Mouse (Mus musculus) midbrain, embryonic 11.5 days (tissue): ENCODE results near the gene Atp6v1g2. TPM values are rescaled to one million over a fixed set of nuclear protein-coding genes. Genes with fewer than 3 reads are reported as not detected.

Experiments used
- ATAC-seq: fragments of 200-750 bp; cut with Nextera tagmentation; 2 replicates; pipeline ENCODE4 v1.8.0; 2017; ENCODE audit warnings: moderate TSS enrichment, moderate library complexity; ENCODE audit not compliant: low FRiP score
- DNase-seq: peaks from one replicate; pipeline ENCODE4 v3.0.0; 2015; ENCODE audit warnings: low spot score; ENCODE audit errors: missing footprints
- H3K27ac ChIP-seq: fragments of 300-500 bp; sonication (generic); 2 replicates; pipeline ENCODE4 v1.5.1; 2014; ENCODE audit warnings: low read depth, low read length
- H3K27me3 ChIP-seq: fragments of 300-500 bp; sonication (generic); 2 replicates; pipeline ENCODE4 v1.6.1; 2014; ENCODE audit warnings: mild to moderate bottlenecking, low read length, moderate library complexity, mixed read lengths; ENCODE audit not compliant: control insufficient read depth, insufficient read depth
- H3K36me3 ChIP-seq: fragments of 300-500 bp; sonication (generic); 2 replicates; pipeline ENCODE4 v1.6.1; 2014; ENCODE audit warnings: mild to moderate bottlenecking, low read length, moderate library complexity, mixed read lengths; ENCODE audit not compliant: control insufficient read depth, insufficient read depth
- H3K4me1 ChIP-seq: fragments of 300-500 bp; sonication (generic); 2 replicates; pipeline ENCODE4 v1.6.1; 2014; ENCODE audit warnings: low read length; ENCODE audit not compliant: control insufficient read depth, insufficient read depth
- H3K4me2 ChIP-seq: fragments of 300-500 bp; sonication (generic); 2 replicates; pipeline ENCODE4 v1.6.1; 2014; ENCODE audit warnings: mild to moderate bottlenecking, moderate library complexity
- H3K4me3 ChIP-seq: fragments of 300-500 bp; sonication (generic); 2 replicates; pipeline ENCODE4 v1.5.1; 2014; ENCODE audit warnings: low read depth, low read length
- H3K9ac ChIP-seq: fragments of 300-500 bp; sonication (generic); 2 replicates; pipeline ENCODE4 v1.6.1; 2014; ENCODE audit warnings: low read length
- H3K9me3 ChIP-seq: fragments of 300-500 bp; sonication (generic); 2 replicates; pipeline ENCODE4 v1.6.1; 2016; ENCODE audit warnings: low read length; ENCODE audit not compliant: control insufficient read depth
- WGBS: fragments of 180-500 bp; shearing (Covaris S2); extraction: QIAGEN DNeasy Blood & Tissue Kit; methylation state at CpG from one replicate; pipeline ENCODE4 v1.1.7; 2014; 5-methylcytosine and 5-hydroxymethylcytosine counted together
- polyA plus RNA-seq: library from polyadenylated mRNA; unstranded; fragments of >200 nt; fragmentation: Nextera tagmentation; extraction: Ambion mirVana; gene quantifications from 2 replicates; pipeline ENCODE4 v1.2.1, GENCODE M21; 2014

The Atp6v1g2 gene
- polyA plus RNA-seq, 1 experiment from 2014 or later, result 17.8 TPM

- 56% methylated on average over 11 of the region's 11 CpGs for WGBS
- peak; percentile 40 for ATAC-seq
- Histone ChIP-seq H3K27me3 (no peaks in the 10 kb centered on the region), H3K36me3 (peaks cover 29% of the 10 kb centered on the region), H3K9ac (no peak overlapping the region), H3K4me1 (no peaks in the 10 kb centered on the region), H3K9me3 (no peaks in the 10 kb centered on the region), H3K4me2 (no peak overlapping the region), H3K4me3 (no peak overlapping the region), H3K27ac (no peak overlapping the region)
- DNase-seq, result peak; percentile 93
Measured at GRCm38 (mm10) chr17:35254241-35255098, 21.0 kb downstream of the Atp6v1g2 start.

GRCm38 (mm10) chr17:35255301-35255700 lies 21.8 kb downstream of the Atp6v1g2 start:
- WGBS, result 71% methylated on average over 3 of the region's 3 CpGs
- H3K4me1 ChIP-seq, result no peaks in the 10 kb centered on the region
- no peak overlapping the region for H3K9ac ChIP-seq
- H3K9me3 ChIP-seq, result no peaks in the 10 kb centered on the region
- no peaks in the 10 kb centered on the region for H3K27me3 ChIP-seq
- H3K27ac ChIP-seq, result no peak overlapping the region
- DNase-seq (no peak), ATAC-seq (0 out of 2 replicates have a peak, but pooled peaks have one; percentile 10)
- H3K36me3 ChIP-seq, result peaks cover 23% of the 10 kb centered on the region
- no peak overlapping the region for H3K4me2 ChIP-seq
- H3K4me3 ChIP-seq, result no peak overlapping the region

- H3K9me3 ChIP-seq, result no peaks in the 10 kb centered on the region
- no peaks in the 10 kb centered on the region for H3K27me3 ChIP-seq
- ATAC-seq (no peak), DNase-seq (peak; percentile 83)
- no peak overlapping the region for H3K4me3 ChIP-seq
- H3K4me2 ChIP-seq, result no peak overlapping the region
- WGBS, result 70% methylated on average over 4 of the region's 4 CpGs
- H3K4me1 ChIP-seq, result no peaks in the 10 kb centered on the region
- no peak overlapping the region for H3K27ac ChIP-seq
- H3K36me3 ChIP-seq, result peaks cover 21% of the 10 kb centered on the region
- no peak overlapping the region for H3K9ac ChIP-seq
Measured at GRCm38 (mm10) chr17:35255704-35256103, 22.2 kb downstream of the Atp6v1g2 start.

DNA sequence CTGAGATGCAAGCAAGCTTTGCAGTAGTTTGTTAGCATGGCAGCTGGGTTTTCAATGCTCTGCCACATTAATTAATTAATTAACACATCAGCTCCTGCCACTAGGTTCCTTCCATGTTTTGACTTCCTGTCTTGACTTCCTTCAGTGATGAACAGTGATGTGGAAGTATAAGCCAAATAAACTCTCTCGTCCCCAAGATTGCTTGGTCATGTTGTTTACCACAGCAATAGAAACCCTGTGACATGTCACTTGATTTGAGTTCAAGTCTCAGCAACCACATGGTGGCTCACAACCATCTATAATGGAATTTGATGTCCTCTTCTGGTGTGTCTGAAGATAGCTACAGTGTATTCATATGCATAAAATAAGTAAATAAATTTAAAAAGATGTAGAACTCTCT lies 23.9 kb downstream of the Atp6v1g2 start:
- no peak overlapping the region for H3K4me3 ChIP-seq
- 90% methylated on average over 1 of the region's 1 CpGs for WGBS
- H3K36me3 ChIP-seq, result peaks cover 10% of the 10 kb centered on the region
- DNase-seq (peak; percentile 80), ATAC-seq (no peak)
- H3K4me1 ChIP-seq, result no peaks in the 10 kb centered on the region
- H3K4me2 ChIP-seq, result no peak overlapping the region
- H3K27me3 ChIP-seq, result no peaks in the 10 kb centered on the region
- H3K27ac ChIP-seq, result no peak overlapping the region
- no peak overlapping the region for H3K9ac ChIP-seq
- no peaks in the 10 kb centered on the region for H3K9me3 ChIP-seq

DNA sequence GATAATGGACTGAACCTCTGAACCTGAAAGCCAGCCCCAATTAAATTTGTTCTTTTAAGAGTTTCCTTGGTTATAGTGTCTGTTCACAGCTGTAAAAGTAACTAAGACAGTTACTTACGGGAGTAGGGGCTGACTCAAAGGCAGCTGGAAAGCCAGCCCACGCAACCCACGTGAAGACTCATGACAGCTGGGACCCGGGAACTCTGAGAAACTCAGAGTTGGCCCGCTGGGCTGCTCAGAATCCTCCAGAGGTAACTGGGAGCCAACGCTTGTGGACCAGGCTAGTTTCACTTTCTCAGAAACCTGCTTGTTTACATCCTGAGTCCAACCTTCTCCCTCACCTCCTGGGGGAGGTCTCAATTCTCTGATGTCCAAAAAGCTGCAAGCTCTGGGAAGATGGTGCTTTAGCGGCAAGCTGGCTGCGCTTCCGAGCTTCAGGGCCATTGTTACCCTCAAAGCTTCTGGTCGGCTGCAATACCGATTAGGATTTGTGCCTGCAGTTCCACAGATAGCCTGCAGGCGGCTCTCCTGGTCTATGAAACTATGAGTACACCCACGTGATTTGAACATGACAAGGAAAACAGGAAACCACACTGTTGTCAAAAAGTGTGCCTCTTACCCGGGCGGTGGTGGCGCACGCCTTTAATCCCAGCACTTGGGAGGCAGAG lies 24.5 kb downstream of the Atp6v1g2 start:
- peak overlapping the region; percentile 1; the same call in 1 of the 2 replicates for H3K4me2 ChIP-seq
- H3K4me3 ChIP-seq, result no peak overlapping the region
- no peak overlapping the region for H3K27ac ChIP-seq
- no peaks in the 10 kb centered on the region; the same call in 1 of the 2 replicates for H3K4me1 ChIP-seq
- DNase-seq (peak; percentile 99), ATAC-seq (no peak)
- no peaks in the 10 kb centered on the region for H3K27me3 ChIP-seq
- WGBS, result 17% methylated on average over 17 of the region's 17 CpGs
- peaks cover 4% of the 10 kb centered on the region for H3K36me3 ChIP-seq
- no peak overlapping the region for H3K9ac ChIP-seq
- H3K9me3 ChIP-seq, result no peaks in the 10 kb centered on the region

DNA sequence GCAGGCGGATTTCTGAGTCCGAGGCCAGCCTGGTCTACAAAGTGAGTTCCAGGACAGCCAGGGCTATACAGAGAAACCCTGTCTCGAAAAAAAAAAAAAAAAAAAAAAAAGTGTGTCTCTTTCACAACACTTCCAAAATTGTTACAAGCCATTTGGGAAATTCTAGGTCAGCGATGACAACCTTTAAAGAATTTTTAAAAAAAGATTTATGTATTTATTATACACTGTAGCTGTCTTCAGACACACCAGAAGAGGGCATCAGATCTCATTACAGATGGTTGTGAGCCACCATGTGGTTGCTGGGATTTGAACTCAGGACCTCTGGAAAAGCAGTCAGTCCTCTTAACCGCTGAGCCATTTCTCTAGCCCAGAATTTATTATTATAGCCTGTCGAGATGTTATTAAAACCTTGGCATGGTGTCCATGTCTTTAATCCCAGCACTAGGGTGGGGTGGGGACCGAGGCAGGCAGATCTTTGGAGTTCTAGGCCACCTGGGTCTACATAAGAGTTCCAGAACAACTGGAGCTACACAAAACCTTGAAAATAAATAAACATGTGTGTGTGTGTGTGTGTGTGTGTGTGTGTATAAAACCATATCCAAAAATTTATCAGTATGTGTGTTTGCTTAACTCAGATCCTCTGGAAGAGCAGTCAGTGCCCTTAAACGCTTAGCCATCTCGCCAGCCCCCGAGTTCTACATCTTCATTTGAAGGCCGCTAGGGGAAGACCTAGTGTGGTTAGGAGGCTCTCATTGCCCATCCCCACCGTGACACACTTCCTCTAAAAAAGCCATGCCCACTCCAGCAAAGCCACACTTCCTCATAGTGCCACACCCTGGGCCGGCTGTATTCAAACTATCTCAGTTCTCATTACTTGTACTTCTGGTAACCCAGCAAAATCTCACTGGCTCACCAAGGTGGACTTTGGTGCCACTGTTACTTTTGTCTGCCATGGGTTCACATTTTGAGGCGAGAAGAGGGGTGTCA lies 25.3 kb downstream of the Atp6v1g2 start:
- H3K36me3 ChIP-seq, result peaks cover 1% of the 10 kb centered on the region
- H3K9me3 ChIP-seq, result no peaks in the 10 kb centered on the region
- ATAC-seq (no peak), DNase-seq (no peak)
- no peak overlapping the region for H3K4me3 ChIP-seq
- no peak overlapping the region for H3K27ac ChIP-seq
- H3K4me2 ChIP-seq, result no peak overlapping the region
- no peak overlapping the region for H3K9ac ChIP-seq
- H3K4me1 ChIP-seq, result peaks cover 4% of the 10 kb centered on the region
- WGBS, result 65% methylated on average over 13 of the region's 14 CpGs
- H3K27me3 ChIP-seq, result peaks cover 2% of the 10 kb centered on the region

DNA sequence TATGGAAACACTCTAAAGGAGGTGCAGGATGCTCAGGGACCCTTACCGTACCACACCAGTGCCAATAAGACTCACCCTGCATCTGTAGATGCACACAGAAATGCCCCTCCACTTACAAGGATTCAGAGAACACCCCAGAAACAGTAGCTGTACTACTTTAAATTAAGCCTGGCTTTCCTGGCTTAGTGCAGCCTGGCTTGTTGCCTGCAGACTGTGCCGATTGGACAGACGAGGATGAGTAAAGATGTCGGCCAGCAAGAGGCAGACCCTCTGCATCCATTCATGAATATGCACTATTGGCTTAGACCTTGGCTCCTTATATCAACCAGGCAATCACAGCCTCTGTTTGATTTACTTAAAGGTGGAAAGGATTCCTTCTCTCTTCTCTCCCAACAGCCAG lies 26.2 kb downstream of the Atp6v1g2 start:
- peaks cover 4% of the 10 kb centered on the region for H3K4me1 ChIP-seq
- H3K4me2 ChIP-seq, result no peak overlapping the region
- ATAC-seq (no peak), DNase-seq (no peak)
- no peaks in the 10 kb centered on the region for H3K9me3 ChIP-seq
- H3K27ac ChIP-seq, result no peak overlapping the region
- 72% methylated on average over 4 of the region's 4 CpGs for WGBS
- no peak overlapping the region for H3K4me3 ChIP-seq
- no peaks in the 10 kb centered on the region for H3K36me3 ChIP-seq
- H3K9ac ChIP-seq, result no peak overlapping the region
- peaks cover 2% of the 10 kb centered on the region for H3K27me3 ChIP-seq

DNA sequence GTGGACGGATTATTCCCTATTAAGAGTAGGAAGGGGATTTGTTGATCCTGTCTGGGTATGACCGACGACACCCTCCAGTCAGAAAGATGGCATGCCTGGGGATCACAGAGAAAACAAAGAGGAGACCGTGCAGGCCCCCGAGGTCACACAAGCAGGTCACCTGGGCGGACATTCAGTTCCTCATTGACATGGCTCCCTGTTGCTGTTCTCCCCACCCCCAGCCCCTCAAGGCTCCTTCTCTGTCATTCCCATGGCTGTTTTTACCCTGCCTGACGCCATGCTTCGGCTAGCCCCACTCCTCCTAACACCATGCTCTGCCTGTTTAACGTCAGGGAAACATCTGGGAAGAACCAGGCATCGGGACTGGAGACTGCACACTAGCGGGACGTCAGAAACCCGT lies 28.2 kb downstream of the Atp6v1g2 start:
- ATAC-seq (no peak), DNase-seq (no peak)
- Histone ChIP-seq H3K9ac (no peak overlapping the region), H3K27ac (no peak overlapping the region), H3K27me3 (peaks cover 2% of the 10 kb centered on the region), H3K36me3 (no peaks in the 10 kb centered on the region), H3K4me1 (peaks cover 4% of the 10 kb centered on the region), H3K4me3 (no peak overlapping the region), H3K9me3 (no peaks in the 10 kb centered on the region), H3K4me2 (no peak overlapping the region)
- 68% methylated on average over 13 of the region's 13 CpGs for WGBS
